Mouse (Mus musculus) olfactory bulb, adult 2 months (tissue): ENCODE data around the gene L3mbtl4.

Experiments
- CTCF ChIP-seq: fragments of 200-500 bp; IDR thresholded peaks from 2 replicates; pipeline ENCODE4 v1.5.1; 2012; ENCODE audit warnings: low read depth, mild to moderate bottlenecking, low read length, moderate library complexity; ENCODE audit not compliant: insufficient read depth
- POLR2A ChIP-seq: fragments of 200-500 bp; IDR thresholded peaks from 2 replicates; pipeline ENCODE4 v1.6.1; 2012; ENCODE audit warnings: mild to moderate bottlenecking, low read depth, low read length, moderate library complexity; ENCODE audit not compliant: insufficient read depth

DNA sequence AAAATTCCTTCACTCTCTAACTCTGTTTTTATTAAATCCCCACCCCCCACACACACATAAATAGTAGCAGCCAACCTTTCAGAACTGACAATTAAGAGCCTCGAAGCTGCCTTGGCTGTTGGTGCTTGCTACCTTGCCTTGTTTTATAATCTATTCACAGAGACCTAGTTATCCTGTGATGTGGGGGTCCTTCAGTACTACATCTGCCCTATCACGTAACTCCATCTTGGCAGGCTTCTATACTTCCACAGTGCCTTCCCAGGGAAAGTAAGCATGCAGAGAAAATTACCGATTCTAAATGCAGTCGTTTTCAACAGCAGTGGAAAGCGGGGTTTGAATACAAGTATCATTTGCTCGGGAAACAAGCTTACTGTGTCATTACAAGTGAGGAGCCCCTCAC, 476.9 kb downstream of the L3mbtl4 start:
- TF ChIP-seq POLR2A (no peak), CTCF (no peak)
